Mouse (Mus musculus) megakaryocyte, adult 5-6 weeks (primary cell): ENCODE measurements around the gene Ak2. TPM values are rescaled to one million over a fixed set of nuclear protein-coding genes. Genes with fewer than 3 reads are reported as not detected.

Experiments
- ATAC-seq: 2 replicates; pipeline ENCODE4 v1.8.0; 2016; ENCODE audit warnings: mild to moderate bottlenecking, inconsistent platforms; ENCODE audit not compliant: poor library complexity, severe bottlenecking
- total RNA-seq, 2 experiments: library from RNA; stranded (forward) in 1 of 2; stranded (reverse) in 1 of 2; fragments of 153-499, 151-499 nt in 1 of 2; fragments of 221-1000, 200-1000 nt in 1 of 2; gene quantifications; 2 replicates each; pipeline versions ENCODE4 v1.2.3 to v1.2.4; 2015 to 2017

Gene Ak2
- total RNA-seq, 2 experiments from 2014 or later: 41.2 to 69.0 TPM

DNA sequence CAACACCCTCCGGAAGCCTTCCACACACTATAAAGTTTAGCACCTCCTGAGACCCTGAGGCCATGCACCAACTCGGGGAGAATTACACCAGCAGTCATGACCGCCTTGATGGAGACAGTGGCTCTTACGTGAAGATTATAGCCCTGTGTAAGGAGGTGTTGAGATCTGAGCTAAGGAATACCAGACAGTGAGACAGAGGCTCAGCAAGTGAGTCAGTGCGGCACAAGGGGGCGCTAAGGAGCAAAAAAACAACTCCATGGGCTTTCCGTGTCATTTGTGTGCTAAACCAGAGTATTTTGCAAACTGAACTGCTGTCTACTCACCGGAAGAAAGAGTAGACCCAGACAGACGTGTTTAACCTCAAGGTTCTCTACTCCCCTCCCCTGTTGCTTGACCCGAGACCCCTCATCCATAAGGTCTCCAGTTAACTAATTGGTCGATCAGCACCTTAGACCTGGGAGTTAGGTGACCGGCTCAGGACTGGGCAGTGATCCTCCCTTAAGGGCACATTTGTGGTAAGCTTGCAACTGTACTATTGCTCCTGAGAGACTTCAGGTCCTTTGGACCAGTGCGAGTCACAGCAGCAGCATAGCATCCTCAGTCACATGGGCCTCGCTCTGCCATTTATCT is 20.6 kb upstream of the Ak2 start:
- ATAC-seq: peak; percentile 86

DNA sequence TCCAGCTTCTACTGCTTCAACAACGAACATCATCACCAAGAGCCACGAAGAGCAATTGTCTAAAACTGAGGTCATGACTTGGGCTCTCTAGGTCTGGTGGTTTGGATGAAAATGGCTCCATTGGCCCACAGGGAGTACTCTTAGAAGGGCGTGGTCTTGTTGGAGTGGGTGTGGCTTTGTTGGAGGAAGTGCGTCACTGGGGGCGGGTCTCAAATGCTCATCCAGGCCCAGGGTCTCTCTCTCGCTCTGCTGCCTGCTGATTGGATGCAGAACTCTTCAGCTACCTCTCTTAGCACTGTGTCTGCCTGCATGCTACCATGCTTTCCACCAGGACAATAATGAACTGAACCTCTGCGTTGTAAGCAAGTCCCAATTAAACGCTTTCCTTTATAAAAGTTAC is 17.1 kb upstream of the Ak2 start:
- peak; percentile 23 for ATAC-seq

DNA sequence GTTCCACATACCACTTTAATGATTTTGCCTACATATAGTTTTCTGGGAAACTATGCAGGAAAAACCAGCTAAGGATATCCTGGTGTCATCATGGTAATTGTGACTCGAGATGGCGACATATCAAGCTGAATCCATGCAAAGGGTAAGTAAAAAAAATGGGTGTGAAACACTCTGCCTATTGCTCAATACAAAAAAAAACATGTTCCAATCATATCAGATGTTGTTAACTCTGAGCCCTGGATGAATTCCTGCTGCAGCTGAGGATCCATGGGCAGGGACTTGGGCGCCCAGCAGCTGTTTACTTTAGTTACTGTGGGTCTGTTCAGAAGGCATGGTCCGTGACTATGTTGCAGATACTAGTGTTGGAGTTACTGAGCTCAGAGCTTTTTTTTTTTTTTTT is 15.2 kb upstream of the Ak2 start:
- no peak for ATAC-seq

- ATAC-seq: no peak
Measured at GRCm38 (mm10) chr4:128977217-128977616, 14.5 kb upstream of the Ak2 start.

DNA sequence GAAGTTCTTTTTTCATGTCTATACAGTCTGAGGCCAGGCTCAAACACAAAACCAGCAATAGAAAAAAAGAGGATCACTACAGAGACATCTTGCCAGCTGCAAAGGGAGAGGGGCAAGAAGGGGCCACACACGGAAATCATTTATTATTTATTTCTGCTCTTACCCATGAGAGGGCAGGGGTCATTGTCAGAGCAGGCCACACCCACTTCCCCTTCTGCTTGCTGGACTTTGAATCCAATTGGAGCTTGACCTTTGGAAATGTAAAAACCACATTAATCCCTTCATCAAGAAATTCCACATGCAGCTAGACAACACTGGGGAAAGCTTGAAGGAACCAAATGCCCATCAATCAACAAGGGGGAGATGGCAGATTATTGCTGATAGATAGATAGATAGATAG is 13.1 kb upstream of the Ak2 start:
- ATAC-seq: no peak

DNA sequence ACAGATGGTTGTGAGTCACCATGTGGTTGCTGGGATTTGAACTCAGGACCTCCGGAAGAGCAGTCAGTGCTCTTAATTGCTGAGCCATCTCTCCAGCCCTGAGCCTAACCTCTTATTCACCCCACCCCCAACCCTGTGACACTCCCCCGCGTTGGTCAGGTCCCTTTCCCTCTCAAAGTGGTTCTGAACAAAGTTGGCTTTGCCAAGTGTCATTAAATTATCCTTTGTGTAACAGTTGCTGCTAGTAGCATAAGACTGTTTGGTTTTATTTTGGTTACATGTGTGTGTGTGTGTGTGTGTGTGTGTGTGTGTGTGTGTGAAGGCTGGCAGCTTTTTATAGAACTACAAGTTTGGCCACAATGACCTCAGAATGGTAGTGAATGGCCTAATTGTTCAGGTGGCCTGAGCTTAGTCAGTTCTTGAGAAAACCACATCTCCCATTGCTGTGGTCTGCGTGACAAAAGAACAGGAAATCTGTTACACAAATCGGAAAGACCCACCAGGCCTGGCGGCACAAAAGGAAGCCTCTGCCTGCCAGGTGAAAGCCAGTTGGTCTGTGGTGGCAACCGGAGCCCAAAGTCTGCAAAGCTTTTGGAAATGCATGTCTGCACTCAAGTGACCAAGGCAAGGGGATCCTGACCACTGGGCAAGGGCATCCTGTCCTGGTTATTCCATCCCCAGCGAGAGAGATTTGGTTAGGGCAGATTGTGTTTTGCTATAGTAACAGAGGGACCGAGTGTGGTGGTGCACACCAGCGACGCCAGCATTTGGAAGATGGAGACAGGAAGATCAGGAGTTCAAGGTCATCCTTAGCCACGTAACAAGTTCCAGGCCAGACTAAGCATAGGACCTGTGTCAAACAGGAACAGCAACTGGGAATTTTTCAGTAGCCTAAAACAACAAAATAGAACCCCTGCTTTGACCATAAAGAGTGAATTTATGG is 10.6 kb upstream of the Ak2 start:
- peak; percentile 77 for ATAC-seq

DNA sequence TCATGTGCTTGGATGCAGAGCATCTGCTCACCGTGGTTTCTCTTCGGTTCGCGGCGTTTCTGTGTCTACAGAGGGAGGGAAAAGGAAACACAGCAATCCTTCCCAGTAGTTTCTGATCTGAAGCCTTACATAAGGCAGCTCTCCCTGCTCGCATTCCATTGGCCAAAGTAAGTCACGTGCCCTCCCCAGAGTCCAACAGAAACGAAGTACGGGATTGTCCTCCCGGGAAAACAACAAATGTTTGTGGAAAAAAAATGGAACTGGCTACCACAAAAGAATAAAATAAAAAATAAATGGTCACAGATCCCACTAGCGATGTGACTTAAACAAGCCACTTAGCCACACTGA is 10.0 kb upstream of the Ak2 start:
- no peak for ATAC-seq

GRCm38 (mm10) chr4:128983151-128983550 is 8.6 kb upstream of the Ak2 start:
- ATAC-seq: no peak

DNA sequence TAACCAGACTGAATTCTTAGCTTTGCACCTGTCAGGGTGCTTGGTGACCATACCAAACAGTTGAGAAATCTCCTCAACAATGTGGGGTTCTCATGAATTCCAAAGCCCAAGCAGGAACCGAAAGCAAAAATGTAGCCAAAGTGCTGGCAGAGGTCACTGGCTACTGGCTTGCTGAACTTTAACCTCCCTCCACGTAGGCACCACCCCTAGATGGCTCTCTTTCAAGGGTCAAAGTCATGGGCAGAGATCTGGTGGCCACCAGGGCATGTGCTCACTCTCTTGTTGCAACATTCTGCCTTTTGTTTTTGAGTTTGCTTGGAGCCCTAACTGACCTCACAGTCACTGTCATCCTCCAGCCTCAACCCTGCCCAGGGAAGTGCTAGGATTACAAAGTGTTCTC is 8.1 kb upstream of the Ak2 start:
- ATAC-seq: peak; percentile 72

- no peak for ATAC-seq
Measured at GRCm38 (mm10) chr4:128984600-128984999, 7.2 kb upstream of the Ak2 start.

DNA sequence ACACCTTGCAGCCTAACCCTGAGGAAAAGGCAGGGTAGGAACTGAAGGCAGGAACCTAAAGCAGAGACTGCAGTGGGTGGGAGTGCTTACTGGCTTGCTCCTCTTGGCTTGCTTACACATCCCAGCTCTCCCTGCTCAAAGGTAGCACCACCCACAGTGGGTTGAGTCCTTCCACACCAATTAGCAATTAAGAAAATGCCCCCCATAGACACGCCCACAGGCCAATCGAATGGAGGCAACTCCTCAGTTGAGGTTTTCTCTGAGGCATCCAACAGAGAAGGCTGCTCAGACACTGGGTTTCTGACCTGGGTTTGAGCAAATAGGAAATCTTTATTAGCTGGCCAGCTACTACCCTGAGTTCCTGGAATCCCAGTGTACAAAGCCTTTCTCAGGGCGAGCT is 2.8 kb upstream of the Ak2 start:
- no peak for ATAC-seq

DNA sequence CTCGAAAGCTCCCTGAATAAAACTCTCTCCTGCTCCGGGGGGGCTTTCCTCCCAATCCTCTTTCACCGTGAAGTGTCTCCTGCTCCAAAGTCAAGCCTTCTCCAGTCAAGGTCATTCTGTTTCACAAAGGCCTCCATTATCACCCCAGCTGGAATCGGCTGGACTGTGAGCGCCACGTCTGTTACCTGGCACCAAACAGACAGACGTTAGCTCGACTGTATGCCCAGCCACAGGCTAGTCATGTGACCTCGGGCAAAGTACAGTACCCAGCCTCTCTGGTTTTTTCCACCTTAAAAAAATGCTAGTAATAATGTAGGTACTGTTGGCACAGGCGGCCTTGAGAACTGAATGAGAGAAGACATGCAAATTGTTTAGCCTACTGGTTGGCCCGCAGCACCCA is 2.1 kb upstream of the Ak2 start:
- ATAC-seq: no peak

DNA sequence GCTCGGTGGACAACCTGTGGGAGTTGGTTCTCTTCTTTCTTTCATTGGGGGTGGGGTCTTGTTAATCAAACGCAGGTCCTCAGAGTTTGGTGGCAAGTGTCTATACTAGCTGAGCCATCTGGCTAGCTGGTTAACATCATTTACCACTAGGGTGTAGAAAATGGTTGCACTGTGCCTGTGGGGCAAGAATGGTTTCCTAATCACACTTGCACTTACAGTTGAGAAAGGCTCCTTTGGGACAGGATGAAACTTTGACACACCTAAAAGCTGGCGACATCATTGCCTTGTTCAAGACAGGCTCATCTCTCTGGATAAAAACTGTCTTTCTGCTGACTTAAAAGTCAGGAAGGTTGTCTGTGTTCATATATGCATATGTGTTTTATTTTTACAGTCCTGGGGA is 418 bp downstream of the Ak2 start:
- ATAC-seq: peak; percentile 41

DNA sequence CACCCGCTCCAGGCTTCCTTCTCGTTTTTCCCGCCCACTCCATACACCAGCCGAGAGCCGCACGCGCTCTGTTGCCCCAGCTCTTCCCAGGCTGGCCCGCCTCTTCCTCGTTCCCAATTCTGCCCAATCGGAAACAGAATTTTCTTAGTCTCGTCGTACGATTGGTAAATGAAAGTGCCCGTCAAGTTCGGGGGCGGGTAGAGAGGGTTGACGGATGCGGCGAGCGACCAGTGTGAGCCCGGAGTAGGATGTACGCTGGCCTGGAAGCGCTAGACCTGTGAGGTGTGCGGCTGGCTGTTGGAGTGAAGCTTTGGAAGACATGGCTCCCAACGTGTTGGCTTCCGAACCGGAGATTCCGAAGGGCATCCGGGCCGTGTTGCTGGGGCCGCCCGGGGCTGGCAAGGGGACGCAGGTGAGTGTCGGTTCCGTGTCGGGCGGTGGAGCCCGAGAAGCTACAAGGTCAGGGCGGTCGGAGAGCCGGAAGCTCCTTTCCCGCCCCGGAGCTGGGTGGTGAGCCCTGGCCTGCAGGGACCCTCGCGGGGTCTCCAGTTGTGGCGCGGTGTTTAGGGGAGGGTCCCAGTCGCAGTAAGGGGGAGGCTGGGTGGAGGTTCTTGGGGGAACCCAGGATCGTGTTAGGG is 1.4 kb downstream of the Ak2 start:
- peak; percentile 94 for ATAC-seq

DNA sequence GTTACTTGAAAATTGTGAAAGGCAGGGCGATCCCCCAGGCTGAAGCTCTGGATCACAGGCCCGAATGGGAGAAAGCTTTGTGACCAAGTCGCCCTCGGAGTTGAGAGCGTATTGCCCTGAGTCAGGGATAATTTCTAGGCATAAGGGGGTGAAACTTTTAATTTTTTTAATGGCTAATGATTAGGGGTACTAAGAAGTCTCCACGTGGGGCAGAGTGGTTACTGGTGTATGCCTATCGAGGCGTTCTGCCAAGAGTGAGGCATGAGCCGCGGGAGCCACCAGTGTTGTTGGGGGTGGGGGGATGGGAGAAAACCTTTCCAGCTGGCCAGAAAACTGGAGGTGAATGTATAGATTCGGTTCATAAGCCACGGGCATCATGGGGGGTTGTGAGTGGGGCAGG is 1.9 kb downstream of the Ak2 start:
- ATAC-seq: no peak

- ATAC-seq: no peak
Measured at GRCm38 (mm10) chr4:128995238-128995637, 3.5 kb downstream of the Ak2 start.

GRCm38 (mm10) chr4:128997258-128997657 is 5.5 kb downstream of the Ak2 start:
- ATAC-seq: no peak

DNA sequence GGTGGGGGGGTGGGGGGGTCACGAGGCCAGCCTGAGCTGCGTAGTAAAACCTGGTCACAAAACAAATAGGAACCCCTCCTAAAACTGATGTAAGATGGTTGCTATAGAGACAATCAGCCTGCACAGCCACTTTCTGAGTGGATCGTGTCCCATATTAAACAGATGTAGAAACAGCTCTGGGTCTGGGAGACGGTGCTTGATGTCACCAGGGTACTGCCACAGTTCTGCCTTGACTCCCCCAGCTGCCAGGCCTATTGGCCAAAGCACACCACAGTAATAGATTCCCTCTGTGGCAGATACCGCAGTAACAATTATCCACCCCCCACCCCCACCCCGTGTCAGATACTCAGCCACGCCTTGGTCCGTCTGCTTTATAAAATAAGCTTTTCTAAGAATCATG is 6.6 kb downstream of the Ak2 start:
- no peak for ATAC-seq

DNA sequence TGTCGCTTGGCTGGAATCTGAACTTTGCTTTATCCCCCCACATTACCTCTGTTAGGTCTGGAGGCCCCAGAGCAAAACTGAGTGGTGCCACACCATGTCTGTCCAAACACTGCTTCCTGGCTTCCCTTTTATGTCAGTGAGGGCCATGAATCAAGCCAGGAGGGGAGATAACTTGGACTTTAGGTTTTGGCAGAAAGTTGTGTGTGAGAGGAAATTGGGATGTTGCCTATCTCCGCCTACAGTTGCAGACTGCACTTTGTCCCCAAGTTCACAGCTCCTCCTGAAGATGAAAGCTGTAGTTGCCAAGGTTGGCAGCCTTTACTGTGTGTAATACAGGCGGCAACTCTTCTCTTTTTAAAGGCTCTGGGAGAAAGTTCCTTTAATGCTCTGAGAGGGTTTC is 9.0 kb downstream of the Ak2 start:
- no peak for ATAC-seq

- 0 out of 2 replicates have a peak, but pooled peaks have one; percentile 18 for ATAC-seq
Measured at GRCm38 (mm10) chr4:129003720-129004119, 12.0 kb downstream of the Ak2 start.

DNA sequence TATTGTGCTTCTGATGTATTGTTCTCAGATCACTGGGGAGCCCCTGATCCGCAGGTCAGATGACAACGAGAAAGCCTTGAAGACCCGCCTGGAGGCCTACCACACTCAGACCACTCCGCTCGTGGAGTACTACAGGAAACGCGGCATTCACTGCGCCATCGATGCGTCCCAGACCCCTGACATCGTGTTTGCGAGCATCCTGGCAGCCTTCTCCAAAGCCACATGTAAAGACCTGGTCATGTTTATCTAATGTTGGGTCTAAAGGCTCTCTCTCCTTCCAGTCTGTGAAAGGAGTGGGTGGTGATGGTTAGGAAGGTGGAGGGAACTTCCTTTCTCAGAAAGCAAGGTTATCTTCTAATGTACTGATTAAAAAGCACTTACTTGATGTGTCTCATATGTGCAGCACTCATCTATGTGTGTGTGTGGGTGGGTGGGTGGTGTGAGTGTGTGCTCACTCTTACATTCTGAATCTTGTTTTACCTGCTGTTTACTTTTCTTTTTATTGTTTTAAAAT is 16.3 kb downstream of the Ak2 start:
- ATAC-seq: no peak

GRCm38 (mm10) chr4:129008672-129009071 is 16.9 kb downstream of the Ak2 start:
- no peak for ATAC-seq
